Mouse (Mus musculus): Measurements from ENCODE around the gene Scube1.

- no peak for TF ChIP-seq ZNF384 (IDR thresholded peaks at IDR 0.05; ENCODE audit: low read depth, low read length)
- TF ChIP-seq HCFC1 (IDR thresholded peaks at IDR 0.05; ENCODE audit: low read depth, low read length), result no peak
- TF ChIP-seq MYC (IDR thresholded peaks at IDR 0.05; ENCODE audit: low read depth, low read length), result no peak
- TF ChIP-seq POLR2AphosphoS5 (IDR thresholded peaks at IDR 0.05; ENCODE audit: borderline replicate concordance, low read depth, low read length), result no peak
- TF ChIP-seq KAT2A (conservative IDR thresholded peaks at IDR 0.05; ENCODE audit: low read depth, low read length), result no peak
- TF ChIP-seq POLR2A (IDR thresholded peaks at IDR 0.05; ENCODE audit: control insufficient read depth in 1 of 2, insufficient read depth in 1 of 2, low read depth in 1 of 2, low read length in 2 of 2, poor library complexity in 1 of 2), result no peak
- TF ChIP-seq CTCF (IDR thresholded peaks at IDR 0.05 in 2 of 3, conservative IDR thresholded peaks at IDR 0.05 in 1 of 3; ENCODE audit: control insufficient read depth in 1 of 3, insufficient read depth in 1 of 3, low read depth in 2 of 3, low read length in 3 of 3, poor library complexity in 1 of 3, severe bottlenecking in 1 of 3), result no peak
- TF ChIP-seq MAX (IDR thresholded peaks at IDR 0.05; ENCODE audit: low read length), result no peak
- no peak for TF ChIP-seq TCF12 (IDR thresholded peaks at IDR 0.05; ENCODE audit: low read depth, low read length)
- TF ChIP-seq RAD21 (IDR thresholded peaks at IDR 0.05; ENCODE audit: low read depth, low read length), result no peak
These were observed 9.1 kb downstream of the Scube1 start for GRCm38 (mm10) chr15:83715582-83716228.
